Mouse (Mus musculus): ENCODE measurements around the gene Mfsd9. TPM values are rescaled to one million over a fixed set of nuclear protein-coding genes. Genes with fewer than 3 reads are reported as not detected.

Gene Mfsd9
- polyA plus RNA-seq (2015; fragmentation: Nextera tagmentation; extraction: Ambion mirVana) = 7.6 and 9.5 TPM in 2 replicates

DNA sequence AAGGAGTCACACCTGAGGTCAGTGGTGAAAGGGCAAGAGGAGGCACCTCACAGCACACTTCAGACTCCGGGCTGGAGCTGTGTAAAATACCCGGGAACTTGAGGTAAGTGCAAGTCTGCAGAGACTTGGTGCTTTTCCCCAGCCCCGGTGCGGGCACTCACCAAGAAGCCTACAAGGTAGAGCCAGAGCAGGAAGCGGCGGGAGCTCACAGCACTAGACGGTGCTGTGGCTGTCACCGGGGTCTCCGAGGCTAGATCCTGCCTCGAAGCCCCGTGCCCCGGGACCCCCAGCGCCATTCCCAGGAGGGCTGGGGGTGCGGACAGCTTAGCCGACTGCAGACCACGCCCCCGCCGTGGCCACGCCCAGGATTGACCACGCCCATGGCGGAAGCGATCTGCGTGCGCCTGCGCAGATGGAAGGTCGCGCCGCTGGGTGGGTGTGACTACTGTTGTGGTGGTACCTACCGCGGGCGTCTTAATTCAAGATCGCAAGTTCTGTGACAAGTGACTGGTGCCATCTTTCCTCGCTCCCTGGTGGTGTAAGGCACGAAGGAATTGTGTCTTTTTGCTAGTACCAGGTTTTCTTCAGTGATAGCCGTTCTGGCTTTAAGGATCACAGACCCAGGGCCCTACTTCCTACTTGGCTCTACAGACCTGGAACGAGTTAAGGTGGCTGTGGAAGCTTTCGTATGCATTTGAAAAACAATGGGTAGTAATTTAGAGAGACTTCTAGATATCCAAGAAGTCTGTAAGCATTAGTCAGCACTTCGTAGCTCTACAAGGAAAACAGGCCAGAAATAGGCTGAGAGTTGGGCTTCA lies at the start of gene Mfsd9:
Mfsd9 (minus strand) TSS at position 364 of the 818 bp plus-strand sequence.
- peak; percentile 96 for ATAC-seq
- Histone ChIP-seq H3K4me3 (ENCODE audit: low read length) (peak within 1 kb of the TSS; percentile 71), H3K27ac (ENCODE audit: low read depth, low read length) (peak within 1 kb of the TSS; percentile 62; the same call in 1 of the 2 replicates), H3K9ac (ENCODE audit: low read depth, low read length) (peak within 1 kb of the TSS; percentile 73), H3K9me3 (ENCODE audit: control insufficient read depth, low read length) (no peaks in the 10 kb centered on the region), H3K27me3 (replicated peaks; ENCODE audit: control insufficient read depth, insufficient read depth, low read length) (no peaks in the 10 kb centered on the region), H3K36me3 (ENCODE audit: control insufficient read depth, insufficient read depth, low read length) (no peaks in the 10 kb centered on the region), H3K4me2 (ENCODE audit: low read length) (peak within 1 kb of the TSS; percentile 63), H3K4me1 (ENCODE audit: control insufficient read depth, insufficient read depth, low read depth, low read length) (peaks cover 4% of the 10 kb centered on the region; the same call in 1 of the 2 replicates)
- 5% methylated on average over 38 of the region's 38 CpGs for WGBS

DNA sequence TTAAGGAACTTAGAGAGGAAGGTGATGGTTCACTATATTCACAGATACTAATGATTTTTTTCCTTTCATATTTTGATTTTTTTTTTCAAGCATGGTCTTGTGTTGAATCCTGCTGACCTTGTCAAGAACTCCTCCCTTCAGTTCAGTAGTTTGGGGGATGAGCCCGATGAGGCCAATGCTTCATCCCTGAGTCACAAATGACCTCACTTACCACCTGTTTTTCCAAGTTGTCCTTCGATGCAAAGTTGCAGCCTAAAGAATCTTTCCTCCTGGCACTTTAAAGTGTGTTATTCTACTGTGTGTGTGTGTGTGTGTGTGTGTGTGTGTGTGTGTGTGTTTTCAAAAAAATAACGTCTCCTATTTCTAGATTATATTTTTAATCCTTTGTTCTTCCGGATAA lies 45.0 kb upstream of the Mfsd9 start:
- 89% methylated on average over 4 of the region's 4 CpGs for WGBS
- no peaks in the 10 kb centered on the region for H3K27me3 ChIP-seq (replicated peaks; ENCODE audit: control insufficient read depth, insufficient read depth, low read length)
- no peak overlapping the region for H3K27ac ChIP-seq (ENCODE audit: low read depth, low read length)
- no peaks in the 10 kb centered on the region for H3K36me3 ChIP-seq (ENCODE audit: control insufficient read depth, insufficient read depth, low read length)
- H3K9me3 ChIP-seq (ENCODE audit: control insufficient read depth, low read length) = no peaks in the 10 kb centered on the region
- H3K4me3 ChIP-seq (ENCODE audit: low read length) = no peak overlapping the region
- no peak for ATAC-seq
- H3K4me2 ChIP-seq (ENCODE audit: low read length) = no peak overlapping the region
- H3K4me1 ChIP-seq (ENCODE audit: control insufficient read depth, insufficient read depth, low read depth, low read length) = no peaks in the 10 kb centered on the region
- no peak overlapping the region for H3K9ac ChIP-seq (ENCODE audit: low read depth, low read length)

DNA sequence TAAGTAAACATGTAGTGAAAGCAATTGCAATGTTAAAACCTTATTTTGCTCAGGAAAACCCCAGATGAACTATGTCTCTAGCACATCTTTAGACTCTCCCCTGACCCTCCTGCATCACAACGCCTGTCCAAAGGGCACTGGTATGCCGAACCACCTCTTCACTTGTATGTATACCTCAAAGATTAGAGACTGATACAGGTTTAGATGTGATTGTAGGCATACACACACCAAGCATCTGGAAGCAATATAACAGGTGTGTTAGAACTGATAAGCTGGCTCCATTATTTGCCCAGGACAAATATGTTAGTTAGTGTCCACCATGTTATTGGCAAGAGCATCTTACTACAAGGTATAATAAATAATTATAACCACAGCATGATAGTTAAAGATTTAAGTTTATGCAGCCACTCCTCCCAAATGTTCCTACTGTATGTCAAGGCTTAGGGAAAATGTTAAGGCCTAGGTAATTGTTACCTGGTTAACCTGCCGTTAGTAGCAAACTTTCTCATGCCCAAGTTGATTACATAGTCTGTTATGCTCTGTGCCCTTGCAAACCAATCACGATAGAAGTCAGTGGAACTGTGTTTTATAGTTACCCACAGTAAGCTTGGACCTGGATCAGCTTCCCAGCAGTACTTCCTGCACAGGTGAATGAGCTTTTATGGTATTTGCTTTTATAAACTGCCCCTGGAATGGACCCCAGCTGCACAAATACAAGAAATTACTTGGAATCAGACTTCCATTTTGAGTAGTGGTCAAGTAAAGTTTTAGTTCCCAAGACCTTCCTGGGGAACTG lies 40.4 kb upstream of the Mfsd9 start:
- Histone ChIP-seq H3K9me3 (ENCODE audit: control insufficient read depth, low read length) (no peaks in the 10 kb centered on the region), H3K36me3 (ENCODE audit: control insufficient read depth, insufficient read depth, low read length) (no peaks in the 10 kb centered on the region), H3K4me2 (ENCODE audit: low read length) (no peak overlapping the region), H3K4me3 (ENCODE audit: low read length) (no peak overlapping the region), H3K27me3 (replicated peaks; ENCODE audit: control insufficient read depth, insufficient read depth, low read length) (no peaks in the 10 kb centered on the region), H3K9ac (ENCODE audit: low read depth, low read length) (no peak overlapping the region), H3K27ac (ENCODE audit: low read depth, low read length) (no peak overlapping the region), H3K4me1 (ENCODE audit: control insufficient read depth, insufficient read depth, low read depth, low read length) (no peaks in the 10 kb centered on the region)
- ATAC-seq = no peak
- 97% methylated on average over 4 of the region's 4 CpGs for WGBS

- no peak for ATAC-seq
- Histone ChIP-seq H3K4me1 (ENCODE audit: control insufficient read depth, insufficient read depth, low read depth, low read length) (no peaks in the 10 kb centered on the region), H3K4me2 (ENCODE audit: low read length) (no peak overlapping the region), H3K9ac (ENCODE audit: low read depth, low read length) (no peak overlapping the region), H3K27me3 (replicated peaks; ENCODE audit: control insufficient read depth, insufficient read depth, low read length) (no peaks in the 10 kb centered on the region), H3K27ac (ENCODE audit: low read depth, low read length) (no peak overlapping the region), H3K36me3 (ENCODE audit: control insufficient read depth, insufficient read depth, low read length) (no peaks in the 10 kb centered on the region), H3K9me3 (ENCODE audit: control insufficient read depth, low read length) (no peaks in the 10 kb centered on the region), H3K4me3 (ENCODE audit: low read length) (no peak overlapping the region)
- 73% methylated on average over 10 of the region's 10 CpGs for WGBS
These were observed 38.9 kb upstream of the Mfsd9 start for GRCm38 (mm10) chr1:40829213-40829914.

GRCm38 (mm10) chr1:40825826-40826225 lies 35.3 kb upstream of the Mfsd9 start:
- no peak overlapping the region for H3K4me3 ChIP-seq (ENCODE audit: low read length)
- 70% methylated on average over 7 of the region's 7 CpGs for WGBS
- no peaks in the 10 kb centered on the region for H3K9me3 ChIP-seq (ENCODE audit: control insufficient read depth, low read length)
- H3K27me3 ChIP-seq (replicated peaks; ENCODE audit: control insufficient read depth, insufficient read depth, low read length) = no peaks in the 10 kb centered on the region
- no peak for ATAC-seq
- H3K9ac ChIP-seq (ENCODE audit: low read depth, low read length) = no peak overlapping the region
- no peak overlapping the region for H3K27ac ChIP-seq (ENCODE audit: low read depth, low read length)
- H3K36me3 ChIP-seq (ENCODE audit: control insufficient read depth, insufficient read depth, low read length) = no peaks in the 10 kb centered on the region
- no peaks in the 10 kb centered on the region for H3K4me1 ChIP-seq (ENCODE audit: control insufficient read depth, insufficient read depth, low read depth, low read length)
- H3K4me2 ChIP-seq (ENCODE audit: low read length) = no peak overlapping the region

DNA sequence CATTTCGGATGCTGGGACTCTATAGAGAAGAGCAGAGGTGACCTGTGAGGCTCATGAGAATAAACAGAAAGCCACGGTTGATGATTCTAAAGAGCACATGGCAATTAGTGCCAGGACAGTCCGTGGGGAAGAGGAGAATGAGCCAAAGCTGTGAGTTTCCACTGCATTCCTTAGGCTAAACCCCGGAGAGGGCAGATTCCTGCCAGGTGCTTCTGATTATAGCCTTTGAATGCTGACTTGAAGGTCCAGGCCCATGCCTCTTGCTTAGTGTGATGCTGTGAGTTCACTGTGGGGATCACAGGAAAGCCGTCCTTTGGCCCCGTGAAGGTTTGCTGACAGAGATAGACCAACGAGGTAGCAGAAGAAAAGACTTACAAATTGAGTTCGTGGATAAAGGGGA lies 34.4 kb upstream of the Mfsd9 start:
- Histone ChIP-seq H3K27ac (ENCODE audit: low read depth, low read length) (no peak overlapping the region), H3K36me3 (ENCODE audit: control insufficient read depth, insufficient read depth, low read length) (no peaks in the 10 kb centered on the region), H3K27me3 (replicated peaks; ENCODE audit: control insufficient read depth, insufficient read depth, low read length) (no peaks in the 10 kb centered on the region), H3K4me1 (ENCODE audit: control insufficient read depth, insufficient read depth, low read depth, low read length) (no peaks in the 10 kb centered on the region), H3K9ac (ENCODE audit: low read depth, low read length) (no peak overlapping the region), H3K4me3 (ENCODE audit: low read length) (no peak overlapping the region), H3K9me3 (ENCODE audit: control insufficient read depth, low read length) (no peaks in the 10 kb centered on the region), H3K4me2 (ENCODE audit: low read length) (no peak overlapping the region)
- WGBS = 59% methylated on average over 8 of the region's 8 CpGs
- ATAC-seq = no peak

DNA sequence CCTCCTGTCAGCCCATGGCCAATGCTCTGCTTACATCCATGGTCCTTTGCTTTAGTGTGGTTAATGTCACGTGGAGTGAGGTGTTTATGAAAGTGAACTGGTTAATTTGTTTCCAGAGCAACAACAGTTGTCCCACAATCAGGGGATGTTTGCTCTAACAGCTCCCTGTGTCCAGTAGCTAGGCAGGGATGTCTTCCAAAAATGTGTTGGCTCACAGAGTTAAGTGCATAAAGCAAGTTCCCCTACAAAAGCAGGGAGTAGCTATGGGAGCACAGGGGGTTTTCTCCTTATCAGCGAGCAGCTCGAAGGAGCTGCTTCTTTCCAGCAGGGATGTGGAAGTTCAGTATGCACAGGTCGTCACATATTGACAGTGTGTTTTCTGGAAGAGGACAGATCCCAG lies 34.0 kb upstream of the Mfsd9 start:
- 0 out of 2 replicates have a peak, but pooled peaks have one; percentile 50 for ATAC-seq
- 59% methylated on average over 4 of the region's 4 CpGs for WGBS
- Histone ChIP-seq H3K27ac (ENCODE audit: low read depth, low read length) (no peak overlapping the region), H3K9me3 (ENCODE audit: control insufficient read depth, low read length) (no peaks in the 10 kb centered on the region), H3K9ac (ENCODE audit: low read depth, low read length) (no peak overlapping the region), H3K4me3 (ENCODE audit: low read length) (no peak overlapping the region), H3K36me3 (ENCODE audit: control insufficient read depth, insufficient read depth, low read length) (no peaks in the 10 kb centered on the region), H3K4me1 (ENCODE audit: control insufficient read depth, insufficient read depth, low read depth, low read length) (no peaks in the 10 kb centered on the region), H3K27me3 (replicated peaks; ENCODE audit: control insufficient read depth, insufficient read depth, low read length) (no peaks in the 10 kb centered on the region), H3K4me2 (ENCODE audit: low read length) (no peak overlapping the region)

DNA sequence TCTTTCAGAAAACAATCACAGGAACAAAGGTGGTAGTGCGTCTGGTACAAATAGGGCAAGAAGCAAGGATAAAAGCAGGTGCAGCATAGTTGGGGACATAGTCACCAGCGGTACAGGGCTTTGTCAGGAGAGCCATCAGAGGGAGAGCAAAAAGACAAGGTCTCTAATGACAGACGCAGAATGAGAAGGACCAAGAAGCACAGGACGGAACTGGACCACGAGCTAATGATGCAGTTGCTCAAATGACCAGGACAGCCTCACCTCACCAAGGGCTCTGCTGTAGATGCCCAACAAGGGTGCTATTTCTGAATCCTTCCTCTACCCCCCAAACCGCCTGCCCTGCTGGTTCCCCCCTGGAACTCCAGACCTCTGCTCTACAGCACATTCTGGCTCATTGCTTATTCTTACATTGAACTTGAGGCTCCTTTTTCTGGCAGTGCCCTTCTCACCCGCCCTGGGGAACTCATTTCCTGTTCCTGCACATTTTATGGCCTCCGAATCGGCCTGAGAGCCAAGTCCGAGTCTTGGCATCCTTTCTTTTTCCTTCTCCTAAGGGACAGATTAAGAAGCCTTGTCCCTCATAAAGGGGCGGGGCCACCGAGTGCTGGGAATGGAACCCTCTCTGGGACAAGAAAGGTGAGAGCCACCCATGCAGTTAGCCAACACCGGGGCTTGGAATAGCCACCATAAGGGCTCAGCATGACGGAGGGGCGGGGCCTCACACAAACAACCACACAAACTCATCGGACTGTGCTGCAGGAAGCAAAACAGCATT lies 24.8 kb upstream of the Mfsd9 start:
- no peaks in the 10 kb centered on the region for H3K36me3 ChIP-seq (ENCODE audit: control insufficient read depth, insufficient read depth, low read length)
- no peaks in the 10 kb centered on the region for H3K4me1 ChIP-seq (ENCODE audit: control insufficient read depth, insufficient read depth, low read depth, low read length)
- WGBS = 67% methylated on average over 16 of the region's 16 CpGs
- ATAC-seq = no peak
- no peaks in the 10 kb centered on the region for H3K27me3 ChIP-seq (replicated peaks; ENCODE audit: control insufficient read depth, insufficient read depth, low read length)
- H3K4me2 ChIP-seq (ENCODE audit: low read length) = no peak overlapping the region
- H3K27ac ChIP-seq (ENCODE audit: low read depth, low read length) = no peak overlapping the region
- H3K4me3 ChIP-seq (ENCODE audit: low read length) = no peak overlapping the region
- no peaks in the 10 kb centered on the region for H3K9me3 ChIP-seq (ENCODE audit: control insufficient read depth, low read length)
- H3K9ac ChIP-seq (ENCODE audit: low read depth, low read length) = no peak overlapping the region
